Mouse (Mus musculus): ENCODE results near the gene 1700102P08Rik. TPM values are rescaled to one million over a fixed set of nuclear protein-coding genes. Genes with fewer than 3 reads are reported as not detected.
A peak's percentile ranks its signal among the peaks of the same experiment; 100 is the strongest.

The 1700102P08Rik gene
- polyA plus RNA-seq, 1 experiment from 2014 or later: 0.55 TPM

GRCm38 (mm10) chr9:108409535-108409934 is 16.9 kb downstream of the 1700102P08Rik start:
- no peak for ATAC-seq (ENCODE audit: insufficient number of reproducible peaks, low FRiP score)
- Histone ChIP-seq H3K4me3 (no peak overlapping the region), H3K27me3 (replicated peaks) (no peaks in the 10 kb centered on the region), H3K4me1 (replicated peaks) (no peaks in the 10 kb centered on the region), H3K9ac (no peak overlapping the region), H3K36me3 (no peaks in the 10 kb centered on the region), H3K9me3 (replicated peaks) (peaks cover 4% of the 10 kb centered on the region; the same call in 1 of the 2 replicates), H3K27ac (ENCODE audit: poor library complexity, severe bottlenecking) (no peak overlapping the region), H3K4me2 (no peak overlapping the region)
- WGBS: 57% methylated on average over 4 of the region's 4 CpGs

GRCm38 (mm10) chr9:108411381-108411942 is 18.9 kb downstream of the 1700102P08Rik start:
- ATAC-seq (ENCODE audit: insufficient number of reproducible peaks, low FRiP score): no peak
- H3K36me3 ChIP-seq: no peaks in the 10 kb centered on the region

GRCm38 (mm10) chr9:108412221-108412620 is 19.6 kb downstream of the 1700102P08Rik start:
- no peak overlapping the region for H3K4me3 ChIP-seq
- no peaks in the 10 kb centered on the region for H3K4me1 ChIP-seq (replicated peaks)
- no peak overlapping the region for H3K27ac ChIP-seq (ENCODE audit: poor library complexity, severe bottlenecking)
- H3K9me3 ChIP-seq (replicated peaks): peaks cover 4% of the 10 kb centered on the region; the same call in 1 of the 2 replicates
- no peaks in the 10 kb centered on the region for H3K27me3 ChIP-seq (replicated peaks)
- no peak overlapping the region for H3K4me2 ChIP-seq
- 71% methylated on average over 1 of the region's 1 CpGs for WGBS
- no peak for ATAC-seq (ENCODE audit: insufficient number of reproducible peaks, low FRiP score)
- H3K9ac ChIP-seq: no peak overlapping the region
- H3K36me3 ChIP-seq: no peaks in the 10 kb centered on the region

More at GRCm38 (mm10) chr9:108411381-108411942, 18.9 kb downstream of the 1700102P08Rik start:
- H3K27ac ChIP-seq (ENCODE audit: poor library complexity, severe bottlenecking): no peak overlapping the region
- no peaks in the 10 kb centered on the region for H3K27me3 ChIP-seq (replicated peaks)
- 73% methylated on average over 9 of the region's 9 CpGs for WGBS
- H3K9ac ChIP-seq: no peak overlapping the region
- H3K4me1 ChIP-seq (replicated peaks): no peaks in the 10 kb centered on the region
- no peak overlapping the region for H3K4me3 ChIP-seq
- H3K9me3 ChIP-seq (replicated peaks): peaks cover 4% of the 10 kb centered on the region; the same call in 1 of the 2 replicates
- H3K4me2 ChIP-seq: no peak overlapping the region

GRCm38 (mm10) chr9:108428384-108428783 is 35.8 kb downstream of the 1700102P08Rik start, which contains the start of gene Ccdc36:
Ccdc36 (minus strand) TSS chr9:108428484.
- no peaks in the 10 kb centered on the region for H3K9me3 ChIP-seq (replicated peaks)
- H3K36me3 ChIP-seq: no peaks in the 10 kb centered on the region
- H3K4me2 ChIP-seq: no peak within 1 kb of the TSS
- no peaks in the 10 kb centered on the region for H3K27me3 ChIP-seq (replicated peaks)
- H3K4me1 ChIP-seq (replicated peaks): peaks cover 6% of the 10 kb centered on the region
- no peak within 1 kb of the TSS for H3K4me3 ChIP-seq
- no peak for ATAC-seq (ENCODE audit: insufficient number of reproducible peaks, low FRiP score)
- no peak within 1 kb of the TSS for H3K27ac ChIP-seq (ENCODE audit: poor library complexity, severe bottlenecking)
- H3K9ac ChIP-seq: no peak within 1 kb of the TSS

GRCm38 (mm10) chr9:108431431-108432067 is 38.9 kb downstream of the 1700102P08Rik start:
- H3K4me2 ChIP-seq: peak overlapping the region; percentile 71
- no peaks in the 10 kb centered on the region for H3K27me3 ChIP-seq (replicated peaks)
- 42% methylated on average over 32 of the region's 32 CpGs for WGBS
- no peaks in the 10 kb centered on the region for H3K36me3 ChIP-seq
- ATAC-seq (ENCODE audit: insufficient number of reproducible peaks, low FRiP score): no peak
- H3K9ac ChIP-seq: peak overlapping the region; percentile 43; the same call in 1 of the 2 replicates
- no peak overlapping the region for H3K27ac ChIP-seq (ENCODE audit: poor library complexity, severe bottlenecking)
- H3K4me3 ChIP-seq: peak overlapping the region; percentile 40
- no peaks in the 10 kb centered on the region; the same call in 1 of the 2 replicates for H3K9me3 ChIP-seq (replicated peaks)
- peaks cover 6% of the 10 kb centered on the region for H3K4me1 ChIP-seq (replicated peaks)

- Histone ChIP-seq H3K4me2 (no peak within 1 kb of the TSS), H3K9ac (no peak within 1 kb of the TSS), H3K4me1 (replicated peaks) (peaks cover 20% of the 10 kb centered on the region), H3K27ac (ENCODE audit: poor library complexity, severe bottlenecking) (no peak within 1 kb of the TSS), H3K36me3 (no peaks in the 10 kb centered on the region), H3K9me3 (replicated peaks) (no peaks in the 10 kb centered on the region; the same call in 1 of the 2 replicates), H3K4me3 (no peak within 1 kb of the TSS), H3K27me3 (replicated peaks) (no peaks in the 10 kb centered on the region)
- ATAC-seq (ENCODE audit: insufficient number of reproducible peaks, low FRiP score): no peak
- 71% methylated on average over 3 of the region's 3 CpGs for WGBS
These were observed 43.6 kb downstream of the 1700102P08Rik start, which contains the start of gene BC048562 for GRCm38 (mm10) chr9:108436182-108436581. BC048562 (plus strand) TSS chr9:108436482.

- H3K9me3 ChIP-seq (replicated peaks): no peaks in the 10 kb centered on the region; the same call in 1 of the 2 replicates
- no peak for ATAC-seq (ENCODE audit: insufficient number of reproducible peaks, low FRiP score)
- no peaks in the 10 kb centered on the region for H3K36me3 ChIP-seq
- no peak overlapping the region for H3K27ac ChIP-seq (ENCODE audit: poor library complexity, severe bottlenecking)
- no peak overlapping the region for H3K4me3 ChIP-seq
- WGBS: 85% methylated on average over 6 of the region's 6 CpGs
- no peaks in the 10 kb centered on the region for H3K27me3 ChIP-seq (replicated peaks)
- H3K9ac ChIP-seq: no peak overlapping the region
- H3K4me1 ChIP-seq (replicated peaks): peaks cover 22% of the 10 kb centered on the region
- no peak overlapping the region for H3K4me2 ChIP-seq
These were observed 46.6 kb downstream of the 1700102P08Rik start for GRCm38 (mm10) chr9:108439176-108439575.

- no peak overlapping the region for H3K4me2 ChIP-seq
- WGBS: 63% methylated on average over 5 of the region's 5 CpGs
- no peak overlapping the region for H3K9ac ChIP-seq
- H3K9me3 ChIP-seq (replicated peaks): no peaks in the 10 kb centered on the region; the same call in 1 of the 2 replicates
- peaks cover 25% of the 10 kb centered on the region for H3K4me1 ChIP-seq (replicated peaks)
- no peak overlapping the region for H3K4me3 ChIP-seq
- no peaks in the 10 kb centered on the region for H3K36me3 ChIP-seq
- H3K27me3 ChIP-seq (replicated peaks): no peaks in the 10 kb centered on the region
- ATAC-seq (ENCODE audit: insufficient number of reproducible peaks, low FRiP score): no peak
- no peak overlapping the region; the same call in 1 of the 2 replicates for H3K27ac ChIP-seq (ENCODE audit: poor library complexity, severe bottlenecking)
These were observed 47.9 kb downstream of the 1700102P08Rik start for GRCm38 (mm10) chr9:108440485-108440884.

- Histone ChIP-seq H3K27me3 (replicated peaks) (no peaks in the 10 kb centered on the region), H3K9ac (no peak overlapping the region), H3K4me1 (replicated peaks) (peaks cover 31% of the 10 kb centered on the region), H3K9me3 (replicated peaks) (no peaks in the 10 kb centered on the region), H3K27ac (ENCODE audit: poor library complexity, severe bottlenecking) (no peak overlapping the region), H3K4me2 (no peak overlapping the region), H3K4me3 (no peak overlapping the region), H3K36me3 (no peaks in the 10 kb centered on the region)
- WGBS: 62% methylated on average over 11 of the region's 11 CpGs
- no peak for ATAC-seq (ENCODE audit: insufficient number of reproducible peaks, low FRiP score)
These were observed 48.8 kb downstream of the 1700102P08Rik start for GRCm38 (mm10) chr9:108441236-108441919.

GRCm38 (mm10) chr9:108445125-108445524 is 52.5 kb downstream of the 1700102P08Rik start:
- Histone ChIP-seq H3K9ac (no peak overlapping the region), H3K9me3 (replicated peaks) (no peaks in the 10 kb centered on the region), H3K27me3 (replicated peaks) (no peaks in the 10 kb centered on the region), H3K4me2 (no peak overlapping the region), H3K4me1 (replicated peaks) (peaks cover 50% of the 10 kb centered on the region), H3K36me3 (peaks cover 19% of the 10 kb centered on the region), H3K27ac (ENCODE audit: poor library complexity, severe bottlenecking) (no peak overlapping the region), H3K4me3 (no peak overlapping the region)
- no peak for ATAC-seq (ENCODE audit: insufficient number of reproducible peaks, low FRiP score)
- 63% methylated on average over 9 of the region's 9 CpGs for WGBS

- Histone ChIP-seq H3K4me1 (replicated peaks) (peaks cover 59% of the 10 kb centered on the region), H3K9ac (peak overlapping the region; percentile 62), H3K36me3 (peaks cover 19% of the 10 kb centered on the region), H3K4me3 (peak overlapping the region; percentile 67), H3K9me3 (replicated peaks) (no peaks in the 10 kb centered on the region), H3K27ac (ENCODE audit: poor library complexity, severe bottlenecking) (peak overlapping the region; percentile 97), H3K4me2 (peak overlapping the region; percentile 84), H3K27me3 (replicated peaks) (no peaks in the 10 kb centered on the region)
- peak; percentile 15; the same call in 1 of the 2 replicates for ATAC-seq (ENCODE audit: insufficient number of reproducible peaks, low FRiP score)
- 34% methylated on average over 4 of the region's 4 CpGs for WGBS
These were observed 57.3 kb downstream of the 1700102P08Rik start for GRCm38 (mm10) chr9:108449860-108450259.
